Mouse (Mus musculus): Measurements from ENCODE around the gene Gsc2.
A peak's percentile ranks its signal among the peaks of the same experiment; 100 is the strongest.

Gsc2 gene

GRCm38 (mm10) chr16:17921325-17922162 is 6.7 kb upstream of the Gsc2 start:
- peak; percentile 95 for DNase-seq

- no peak for DNase-seq
Measured at GRCm38 (mm10) chr16:17920586-17920985, 5.7 kb upstream of the Gsc2 start.

GRCm38 (mm10) chr16:17911052-17911595 is 3.7 kb downstream of the Gsc2 start, which contains the start of gene Ess2:
Gene Ess2 (minus strand): TSS chr16:17911348.
- DNase-seq = peak; percentile 93 to 94

- DNase-seq = no peak
Measured at GRCm38 (mm10) chr16:17898462-17898861, 16.4 kb downstream of the Gsc2 start, which contains the start of the genes Dgcr2 and Tssk2. Gene Dgcr2 (minus strand): TSS chr16:17898562. Gene Tssk2 (plus strand): TSS chr16:17898637.

GRCm38 (mm10) chr16:17896091-17896490 is 18.8 kb downstream of the Gsc2 start:
- DNase-seq = no peak

GRCm38 (mm10) chr16:17893923-17894322 is 20.9 kb downstream of the Gsc2 start, which contains the start of gene Tssk1:
Gene Tssk1 (plus strand): TSS chr16:17894223.
- DNase-seq = no peak

GRCm38 (mm10) chr16:17892606-17893005 is 22.3 kb downstream of the Gsc2 start:
- DNase-seq = peak; percentile 90 to 91

- peak; percentile 98 to 99 for DNase-seq
Measured at GRCm38 (mm10) chr16:17891567-17891959, 23.3 kb downstream of the Gsc2 start, which contains the start of gene Gm20518. Gene Gm20518 (minus strand): TSS chr16:17891671.

- peak; percentile 90 to 91 for DNase-seq
Measured at GRCm38 (mm10) chr16:17890917-17891566, 23.8 kb downstream of the Gsc2 start.

GRCm38 (mm10) chr16:17890342-17890727 is 24.5 kb downstream of the Gsc2 start:
- no peak for DNase-seq

- no peak for DNase-seq
Measured at GRCm38 (mm10) chr16:17889689-17890341, 25.0 kb downstream of the Gsc2 start.

GRCm38 (mm10) chr16:17884116-17884515 is 30.7 kb downstream of the Gsc2 start:
- no peak for DNase-seq

- peak in 1 of 2 experiments; percentile 22 for DNase-seq
Measured at GRCm38 (mm10) chr16:17882196-17882595, 32.7 kb downstream of the Gsc2 start.

- no peak for DNase-seq
Measured at GRCm38 (mm10) chr16:17879571-17879970, 35.3 kb downstream of the Gsc2 start.

GRCm38 (mm10) chr16:17876096-17876495 is 38.8 kb downstream of the Gsc2 start:
- no peak for DNase-seq

GRCm38 (mm10) chr16:17875174-17875573 is 39.7 kb downstream of the Gsc2 start:
- DNase-seq = no peak

GRCm38 (mm10) chr16:17872995-17873394 is 41.9 kb downstream of the Gsc2 start:
- no peak for DNase-seq

- no peak for DNase-seq
Measured at GRCm38 (mm10) chr16:17871248-17871647, 43.6 kb downstream of the Gsc2 start.

- peak; percentile 31 to 46 for DNase-seq
Measured at GRCm38 (mm10) chr16:17865770-17866169, 49.1 kb downstream of the Gsc2 start.

GRCm38 (mm10) chr16:17865293-17865692 is 49.6 kb downstream of the Gsc2 start:
- DNase-seq = peak in 1 of 2 experiments; percentile 58

Measured in kidney, adult 8-10 months (tissue).